Mouse (Mus musculus) bone marrow, adult 2 months (tissue): ENCODE measurements around the gene Pnma3.

Experiments used
- CTCF ChIP-seq: fragments of 200-500 bp; IDR thresholded peaks from 2 replicates; pipeline ENCODE4 v1.5.1; 2011; ENCODE audit warnings: low read length, control low read depth; ENCODE audit not compliant: control insufficient read depth, insufficient read depth
- POLR2A ChIP-seq: fragments of 200-500 bp; IDR thresholded peaks from 2 replicates; pipeline ENCODE4 v1.6.1; 2011; ENCODE audit warnings: low read depth, mild to moderate bottlenecking, control low read depth, low read length, borderline replicate concordance; ENCODE audit not compliant: control insufficient read depth

DNA sequence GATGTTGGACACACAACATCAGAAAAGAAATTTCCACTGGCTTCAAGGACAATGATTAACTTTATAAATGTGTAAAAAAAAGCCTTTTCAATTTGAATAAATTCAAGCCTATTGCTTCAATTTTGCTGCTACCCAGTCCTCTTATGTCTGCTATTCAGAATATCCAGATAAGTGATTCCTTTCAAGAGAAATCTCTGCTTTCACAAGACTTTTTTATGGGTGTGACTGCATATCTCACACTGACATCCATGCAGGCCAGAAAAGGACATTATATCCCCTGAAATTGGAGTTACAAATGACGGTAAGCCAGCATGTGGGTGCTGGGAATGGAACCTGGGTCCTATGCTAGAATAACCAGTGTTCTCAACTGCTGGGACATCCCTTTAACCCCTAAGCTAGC, 3.1 kb upstream of the Pnma3 start:
- TF ChIP-seq CTCF (no peak), POLR2A (no peak)
